23 mouse cellular contexts compared by ENCODE assay signal in the genomic region with DNA sequence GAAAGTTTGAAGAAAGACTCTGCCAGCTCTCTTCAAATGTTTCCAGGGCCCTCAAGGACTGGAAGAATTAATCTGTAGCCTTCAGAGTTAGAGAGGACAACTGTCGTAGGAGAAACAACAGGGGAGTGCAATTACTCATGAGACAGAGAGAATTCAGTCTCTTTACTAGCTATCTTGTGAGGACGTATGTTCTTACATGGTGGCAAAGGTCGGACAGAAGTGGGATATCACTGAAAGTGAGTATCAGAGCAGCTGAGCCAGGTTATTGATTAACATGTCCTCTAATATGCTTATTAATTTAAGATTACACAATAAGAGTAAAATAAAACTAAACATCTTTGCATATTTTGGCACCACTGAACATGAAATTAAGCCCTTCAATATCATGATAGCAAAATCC.
"Had no signal": no experiment of that assay in that cellular context is flagged by ENCODE, and none has a peak within 500 bp of the region (broad histone marks: within the 10 kb centered on the region; RNA-seq: fewer than 3 reads in every experiment).

No protein-coding gene starts in this region.

- H3K36me3 ChIP-seq: heart, embryonic 13.5 days; heart, embryonic 15.5 days; hindbrain, embryonic 13.5 days; hindbrain, embryonic 15.5 days; limb, embryonic 10.5 days; limb, embryonic 12.5 days had no signal

- H3K9me3 ChIP-seq: heart, embryonic 13.5 days; heart, embryonic 15.5 days; hindbrain, embryonic 13.5 days; limb, embryonic 10.5 days; limb, embryonic 12.5 days had no signal

- DNase-seq: gastrocnemius, postnatal 14 days; gastrocnemius, postnatal 36 days; heart, adult 11 months; heart, adult 2 months; heart, postnatal 14 days; heart, postnatal 36 days; kidney, adult 18-20 months; kidney, adult 8-10 months; kidney, postnatal 10 days; kidney, postnatal 25 days; kidney, postnatal 4 days; liver had no signal

- H3K27ac ChIP-seq: heart, adult 2 months; heart, embryonic 13.5 days; heart, embryonic 15.5 days; hindbrain, embryonic 13.5 days; hindbrain, embryonic 15.5 days; hindbrain, postnatal 0 days; layer of hippocampus, adult 2 months; left cerebral cortex, adult 2 months; limb, embryonic 10.5 days; limb, embryonic 12.5 days had no signal

- H3K4me3 ChIP-seq: heart, adult 2 months; heart, embryonic 13.5 days; heart, embryonic 15.5 days; hindbrain, embryonic 13.5 days; hindbrain, embryonic 15.5 days; layer of hippocampus, adult 2 months; left cerebral cortex, adult 2 months; limb, embryonic 10.5 days; limb, embryonic 12.5 days had no signal

- H3K9ac ChIP-seq: heart, embryonic 13.5 days; heart, embryonic 15.5 days; hindbrain, embryonic 13.5 days; hindbrain, embryonic 15.5 days; limb, embryonic 12.5 days had no signal

- H3K27me3 ChIP-seq: heart, embryonic 13.5 days; heart, embryonic 15.5 days; hindbrain, embryonic 13.5 days; hindbrain, embryonic 15.5 days; limb, embryonic 12.5 days had no signal

- H3K4me2 ChIP-seq: heart, embryonic 11.5 days; heart, embryonic 13.5 days; heart, embryonic 15.5 days; hindbrain, embryonic 13.5 days; hindbrain, embryonic 15.5 days; limb, embryonic 12.5 days; liver, embryonic 11.5 days had no signal

- H3K4me1 ChIP-seq: heart, embryonic 13.5 days; heart, embryonic 15.5 days; hindbrain, embryonic 15.5 days; limb, embryonic 10.5 days; limb, embryonic 12.5 days had no signal

- ATAC-seq: hindbrain, postnatal 0 days had no signal
